Mouse (Mus musculus): ENCODE measurements at regions not wholly inside any gene's neighbourhood (a gene's known extent, or its start where the extent isn't known, plus 50 kb on each side); places are given as distances from the start of the nearest gene placed in this dataset.
"Not testable (repeated sequence)": the region's sequence is repeated elsewhere in the genome, so short reads cannot be mapped to it uniquely, and the experiment has no call there.

DNA sequence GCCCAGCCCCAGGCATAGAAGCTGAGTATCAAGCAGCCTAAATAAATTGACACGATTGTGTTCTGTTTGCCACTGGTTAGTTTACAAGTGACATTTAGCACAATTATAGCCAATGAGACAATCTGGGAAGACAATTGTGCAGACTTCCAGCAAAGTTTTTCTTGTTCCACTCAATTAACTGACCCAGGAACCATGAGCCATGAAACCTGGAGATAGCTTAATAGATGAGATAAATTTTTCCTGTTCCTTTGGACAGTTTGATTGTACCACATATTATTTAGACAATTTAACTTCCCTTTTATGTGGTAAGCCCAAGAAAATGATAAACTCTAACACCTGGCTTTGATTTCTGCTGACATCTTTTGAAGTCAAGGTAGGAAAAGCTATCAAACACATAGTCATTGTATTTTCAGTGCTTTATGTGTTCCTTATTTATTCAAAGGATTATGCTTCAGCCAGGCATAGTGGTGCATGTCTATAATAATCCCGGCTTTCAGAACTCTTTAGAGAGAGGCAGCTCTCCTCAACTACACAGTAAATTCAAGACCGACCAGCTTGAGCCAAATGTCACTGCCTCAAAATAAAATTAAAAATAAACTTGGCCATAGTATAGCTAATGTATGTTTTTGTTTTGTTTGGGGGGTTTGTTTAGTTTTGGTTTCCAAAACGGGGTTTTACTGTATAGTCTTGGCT lies 1406.2 kb upstream of the 1700008P02Rik start:
- H3K36me3 ChIP-seq (ENCODE audit: poor library complexity, severe bottlenecking): no peaks in the 10 kb centered on the region
- ATAC-seq: no peak
- WGBS: 79% methylated on average over 4 of the region's 4 CpGs
- no peak overlapping the region for H3K4me2 ChIP-seq
- no peak overlapping the region for H3K9ac ChIP-seq
- H3K27ac ChIP-seq: no peak overlapping the region
- H3K4me3 ChIP-seq: no peak overlapping the region
- H3K4me1 ChIP-seq: no peaks in the 10 kb centered on the region
- H3K27me3 ChIP-seq: no peaks in the 10 kb centered on the region
- no peaks in the 10 kb centered on the region for H3K9me3 ChIP-seq (replicated peaks)

DNA sequence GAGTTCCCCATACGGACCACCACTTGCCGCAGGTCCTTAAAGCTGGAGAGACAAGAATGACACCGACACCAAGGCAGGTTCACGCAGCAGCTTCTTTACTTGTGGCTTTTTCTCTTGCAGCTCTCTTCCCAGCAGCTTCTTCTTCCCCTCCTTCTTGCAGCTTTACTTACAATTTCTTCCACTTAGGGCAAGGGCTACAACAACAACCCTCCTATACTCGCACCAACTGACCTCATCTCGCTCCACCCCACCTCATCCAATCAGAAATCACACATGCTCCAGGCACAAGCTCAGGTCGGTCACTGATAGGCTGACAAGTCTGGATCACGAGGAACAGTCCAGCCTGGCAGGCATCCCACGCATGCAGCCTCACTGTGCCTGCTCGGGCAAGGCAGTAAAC lies 1402.4 kb upstream of the 1700008P02Rik start:
- no peaks in the 10 kb centered on the region for H3K27me3 ChIP-seq
- no peak overlapping the region for H3K27ac ChIP-seq
- no peaks in the 10 kb centered on the region for H3K36me3 ChIP-seq (ENCODE audit: poor library complexity, severe bottlenecking)
- 82% methylated on average over 10 of the region's 10 CpGs for WGBS
- H3K4me3 ChIP-seq: no peak overlapping the region
- no peak for ATAC-seq
- H3K4me1 ChIP-seq: no peaks in the 10 kb centered on the region
- H3K9ac ChIP-seq: no peak overlapping the region
- peaks cover 8% of the 10 kb centered on the region for H3K9me3 ChIP-seq (replicated peaks)
- H3K4me2 ChIP-seq: no peak overlapping the region

DNA sequence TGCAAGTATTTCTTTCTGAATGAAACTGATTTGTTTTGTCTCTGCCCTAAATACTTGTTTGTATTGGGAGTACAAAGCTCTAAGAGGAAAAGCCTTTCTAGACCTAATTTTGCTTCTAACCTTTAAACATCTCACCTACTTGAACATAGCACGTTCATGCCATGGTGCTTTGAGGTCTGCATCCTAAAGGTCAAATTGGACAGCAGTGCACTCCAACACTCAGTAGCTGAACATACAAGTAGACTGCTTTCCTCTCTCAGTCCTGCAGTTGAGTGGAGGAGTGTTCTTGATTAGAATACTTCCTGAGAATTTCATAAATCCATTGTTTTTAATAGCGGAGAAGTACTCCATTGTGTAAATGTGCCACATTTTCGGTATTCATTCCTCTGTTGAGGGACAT lies 1397.2 kb upstream of the 1700008P02Rik start:
- no peaks in the 10 kb centered on the region for H3K36me3 ChIP-seq (ENCODE audit: poor library complexity, severe bottlenecking)
- 88% methylated on average over 3 of the region's 3 CpGs for WGBS
- no peak overlapping the region for H3K9ac ChIP-seq
- H3K4me2 ChIP-seq: no peak overlapping the region
- H3K27me3 ChIP-seq: no peaks in the 10 kb centered on the region
- H3K9me3 ChIP-seq (replicated peaks): peaks cover 8% of the 10 kb centered on the region
- no peak overlapping the region for H3K4me3 ChIP-seq
- H3K27ac ChIP-seq: no peak overlapping the region
- ATAC-seq: no peak
- H3K4me1 ChIP-seq: no peaks in the 10 kb centered on the region

DNA sequence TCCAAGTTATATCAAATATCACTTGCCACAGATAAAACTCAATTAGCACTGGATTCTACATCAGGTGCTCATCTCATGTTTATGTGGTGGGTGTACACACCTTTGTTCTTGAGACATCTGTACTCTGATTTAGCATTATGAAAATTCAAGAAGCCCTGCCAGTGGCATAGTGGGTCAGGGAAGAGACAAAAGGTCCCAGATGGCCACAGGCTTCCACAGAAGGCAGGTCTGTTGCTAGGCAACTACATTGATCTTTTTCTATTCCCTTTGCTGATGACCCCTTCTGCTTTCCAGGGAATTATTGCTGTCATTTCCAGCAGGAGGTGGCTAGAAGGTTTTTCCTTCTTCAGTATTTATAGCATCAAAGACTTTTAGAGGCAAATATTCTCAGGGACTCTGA lies 1396.7 kb upstream of the 1700008P02Rik start:
- Histone ChIP-seq H3K4me1 (no peaks in the 10 kb centered on the region), H3K4me3 (no peak overlapping the region), H3K9ac (no peak overlapping the region), H3K36me3 (ENCODE audit: poor library complexity, severe bottlenecking) (no peaks in the 10 kb centered on the region), H3K4me2 (no peak overlapping the region), H3K9me3 (replicated peaks) (peaks cover 8% of the 10 kb centered on the region), H3K27ac (no peak overlapping the region), H3K27me3 (no peaks in the 10 kb centered on the region)
- ATAC-seq: peak; percentile 73

DNA sequence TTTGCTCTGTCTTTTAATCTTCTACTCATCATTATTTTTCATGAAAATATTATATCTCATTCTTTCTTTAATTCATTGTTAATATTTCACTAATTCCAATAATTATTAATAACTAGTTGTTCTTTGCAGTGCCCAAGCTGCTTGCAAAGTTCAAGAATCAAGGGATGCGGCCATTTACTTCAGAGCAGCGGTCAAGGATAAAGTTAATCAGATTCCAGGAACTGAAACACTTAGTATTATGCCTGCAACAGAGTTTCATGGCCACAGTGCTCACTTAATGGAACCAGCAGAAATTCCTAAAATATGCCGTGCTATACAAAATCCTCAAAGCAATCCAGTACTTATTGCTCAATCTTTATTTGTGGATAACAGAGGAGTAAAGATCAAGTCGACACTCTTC lies 1389.7 kb upstream of the 1700008P02Rik start:
- Histone ChIP-seq H3K27ac (no peak overlapping the region), H3K4me3 (no peak overlapping the region), H3K4me1 (no peaks in the 10 kb centered on the region), H3K4me2 (no peak overlapping the region), H3K27me3 (no peaks in the 10 kb centered on the region), H3K9ac (no peak overlapping the region), H3K36me3 (ENCODE audit: poor library complexity, severe bottlenecking) (no peaks in the 10 kb centered on the region), H3K9me3 (replicated peaks) (no peaks in the 10 kb centered on the region)
- 91% methylated on average over 4 of the region's 4 CpGs for WGBS
- ATAC-seq: no peak

DNA sequence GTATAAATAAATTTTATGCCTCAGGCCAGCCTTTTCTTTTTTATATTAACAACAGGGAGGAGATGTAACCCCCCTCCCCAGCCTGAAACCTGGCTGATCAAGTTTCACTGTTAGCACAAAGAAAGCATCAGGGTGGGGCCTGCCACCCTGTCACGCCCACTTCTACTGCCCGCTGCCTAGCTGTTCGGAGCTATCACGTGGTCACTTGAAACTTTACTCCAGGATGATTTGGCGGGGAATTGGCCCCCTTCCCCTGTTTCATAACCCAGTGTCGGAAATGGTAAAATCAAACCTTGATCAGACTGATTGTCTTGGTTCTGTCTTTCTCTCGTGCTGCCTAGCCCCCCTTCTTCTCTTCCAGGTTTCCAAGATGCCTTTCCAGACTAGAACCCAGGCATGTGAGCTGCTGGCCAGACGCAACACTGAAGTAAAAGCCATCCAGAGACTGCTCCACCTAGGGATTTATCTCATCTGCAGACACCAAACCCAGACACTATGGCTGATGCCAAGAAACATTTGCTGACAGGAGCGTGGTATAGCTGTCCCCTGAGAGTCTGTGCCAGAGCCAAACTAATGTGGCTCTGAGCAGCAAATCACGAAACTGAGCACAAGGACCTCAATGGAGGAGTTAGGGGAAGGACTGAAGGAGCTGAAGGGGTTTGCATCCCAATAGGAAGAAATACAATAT lies 1386.6 kb upstream of the 1700008P02Rik start:
- H3K4me2 ChIP-seq: no peak overlapping the region
- H3K9ac ChIP-seq: no peak overlapping the region
- no peak for ATAC-seq
- H3K9me3 ChIP-seq (replicated peaks): no peaks in the 10 kb centered on the region
- no peaks in the 10 kb centered on the region for H3K36me3 ChIP-seq (ENCODE audit: poor library complexity, severe bottlenecking)
- H3K4me1 ChIP-seq: no peaks in the 10 kb centered on the region
- H3K27me3 ChIP-seq: no peaks in the 10 kb centered on the region
- no peak overlapping the region for H3K4me3 ChIP-seq
- WGBS: 80% methylated on average over 10 of the region's 10 CpGs
- no peak overlapping the region for H3K27ac ChIP-seq

DNA sequence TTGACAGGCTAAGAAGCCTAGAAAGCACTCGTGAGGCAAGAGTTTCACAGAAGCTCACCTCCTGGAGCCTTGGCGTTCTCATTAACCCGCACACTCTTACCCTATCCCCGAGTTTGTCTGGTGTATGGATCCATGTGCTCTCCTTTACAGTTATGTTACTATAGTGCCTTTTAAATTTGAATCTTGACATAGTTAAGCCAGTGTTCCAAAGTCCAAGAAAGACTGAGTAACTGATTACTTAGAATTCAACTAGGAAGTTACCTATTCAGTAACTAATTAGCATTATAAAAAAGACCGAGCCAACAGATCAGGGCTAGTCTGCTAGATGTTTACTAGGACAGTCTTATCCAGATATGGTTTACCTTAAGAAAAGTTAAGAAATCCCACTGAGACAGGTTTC lies 1386.0 kb upstream of the 1700008P02Rik start:
- no peak overlapping the region for H3K9ac ChIP-seq
- no peak overlapping the region for H3K4me3 ChIP-seq
- no peaks in the 10 kb centered on the region for H3K36me3 ChIP-seq (ENCODE audit: poor library complexity, severe bottlenecking)
- 75% methylated on average over 5 of the region's 5 CpGs for WGBS
- H3K27me3 ChIP-seq: no peaks in the 10 kb centered on the region
- no peaks in the 10 kb centered on the region for H3K4me1 ChIP-seq
- H3K4me2 ChIP-seq: no peak overlapping the region
- no peaks in the 10 kb centered on the region for H3K9me3 ChIP-seq (replicated peaks)
- H3K27ac ChIP-seq: no peak overlapping the region
- no peak for ATAC-seq

DNA sequence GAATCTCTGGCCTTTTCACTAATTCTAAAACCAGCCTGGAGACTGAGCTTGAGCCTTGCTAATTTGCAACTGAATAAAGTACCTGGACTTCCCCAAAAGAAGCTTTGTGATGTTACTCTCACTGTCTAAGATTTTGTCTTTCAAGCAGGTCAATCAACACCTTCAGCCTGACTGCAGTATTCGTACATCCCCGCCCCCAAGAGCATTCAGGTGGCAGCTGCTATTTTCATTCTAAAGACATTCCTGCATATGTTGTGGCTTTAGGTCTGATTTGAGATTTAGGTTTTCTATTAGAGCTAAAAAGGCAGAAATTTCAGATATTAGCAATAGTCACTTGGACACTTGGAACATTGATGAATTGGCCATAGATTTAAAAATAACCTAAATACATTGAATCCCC lies 1385.4 kb upstream of the 1700008P02Rik start:
- WGBS: 58% methylated on average over 2 of the region's 2 CpGs
- H3K9me3 ChIP-seq (replicated peaks); H3K27ac ChIP-seq; H3K4me1 ChIP-seq; H3K9ac ChIP-seq; H3K4me2 ChIP-seq; ATAC-seq; H3K27me3 ChIP-seq; H3K36me3 ChIP-seq (ENCODE audit: poor library complexity, severe bottlenecking); H3K4me3 ChIP-seq: not testable (repeated sequence)

DNA sequence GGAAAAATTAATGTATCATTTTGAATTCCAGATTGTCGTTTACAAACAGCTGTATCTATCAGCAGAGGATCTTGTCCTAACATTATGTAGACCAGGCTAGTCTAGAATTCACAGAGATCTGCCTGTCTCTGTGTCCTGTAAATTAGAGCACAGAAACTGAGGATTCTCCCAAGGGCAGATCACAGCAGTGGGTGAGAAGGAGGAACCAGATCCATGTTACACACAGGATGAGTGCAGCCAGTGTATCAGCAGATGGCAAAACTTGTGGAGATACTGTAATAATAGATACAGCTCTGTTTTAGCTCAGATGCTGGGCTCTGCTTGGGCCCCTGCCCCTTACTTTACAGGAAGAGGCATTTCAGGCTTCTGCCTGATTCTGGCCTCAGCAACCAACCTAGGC lies 1384.0 kb upstream of the 1700008P02Rik start:
- H3K4me3 ChIP-seq: no peak overlapping the region
- no peak overlapping the region for H3K4me2 ChIP-seq
- no peaks in the 10 kb centered on the region for H3K36me3 ChIP-seq (ENCODE audit: poor library complexity, severe bottlenecking)
- WGBS: 91% methylated on average over 1 of the region's 1 CpGs
- no peaks in the 10 kb centered on the region for H3K4me1 ChIP-seq
- ATAC-seq: no peak
- H3K27ac ChIP-seq: no peak overlapping the region
- no peak overlapping the region for H3K9ac ChIP-seq
- H3K27me3 ChIP-seq: no peaks in the 10 kb centered on the region
- no peaks in the 10 kb centered on the region for H3K9me3 ChIP-seq (replicated peaks)

DNA sequence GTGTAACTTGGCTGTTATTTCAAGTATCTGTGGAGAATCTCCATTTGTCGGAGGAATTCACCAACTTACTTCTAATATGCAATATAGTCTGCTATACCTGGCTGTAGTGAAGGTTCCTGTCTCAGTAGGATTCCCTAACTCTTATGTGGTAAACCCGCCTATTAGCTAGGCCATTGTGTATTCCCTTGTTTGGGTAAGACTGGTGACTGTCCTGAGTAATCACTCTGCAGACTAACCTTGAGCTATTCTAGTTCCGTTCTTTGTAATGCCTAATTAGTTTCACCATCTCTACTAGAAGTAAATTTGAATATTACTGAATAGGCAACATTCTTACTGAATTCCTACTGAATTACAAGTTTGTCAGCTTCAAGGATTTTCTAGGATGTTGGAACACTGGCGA lies 1380.8 kb upstream of the 1700008P02Rik start:
- no peak overlapping the region for H3K9ac ChIP-seq
- H3K4me2 ChIP-seq: no peak overlapping the region
- no peak for ATAC-seq
- H3K4me1 ChIP-seq: no peaks in the 10 kb centered on the region
- no peak overlapping the region for H3K27ac ChIP-seq
- H3K4me3 ChIP-seq: no peak overlapping the region
- H3K36me3 ChIP-seq (ENCODE audit: poor library complexity, severe bottlenecking): no peaks in the 10 kb centered on the region
- H3K9me3 ChIP-seq (replicated peaks): no peaks in the 10 kb centered on the region
- 84% methylated on average over 4 of the region's 4 CpGs for WGBS
- no peaks in the 10 kb centered on the region for H3K27me3 ChIP-seq

DNA sequence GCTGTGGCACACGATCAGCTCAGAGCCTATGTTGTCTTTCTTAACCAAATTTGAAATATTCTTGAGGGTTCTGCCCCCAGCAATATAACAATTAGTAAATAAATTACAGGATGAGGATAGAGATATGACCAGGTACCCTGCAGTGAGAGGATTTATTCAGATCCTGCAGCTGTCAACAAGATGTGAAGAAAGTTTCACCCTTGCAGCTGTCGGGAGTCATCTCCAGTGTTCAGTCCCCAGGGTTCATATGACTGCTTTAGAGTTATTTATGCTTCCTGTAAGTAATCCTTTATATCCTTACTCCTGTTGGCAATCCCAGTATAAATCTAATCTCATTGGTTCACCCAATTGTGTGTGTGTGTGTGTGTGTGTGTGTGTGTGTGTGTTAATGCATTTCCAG lies 1372.1 kb upstream of the 1700008P02Rik start:
- H3K4me3 ChIP-seq: no peak overlapping the region
- ATAC-seq: no peak
- no peak overlapping the region for H3K27ac ChIP-seq
- no peak overlapping the region for H3K9ac ChIP-seq
- 95% methylated on average over 2 of the region's 2 CpGs for WGBS
- no peak overlapping the region for H3K4me2 ChIP-seq
- no peaks in the 10 kb centered on the region for H3K4me1 ChIP-seq
- H3K36me3 ChIP-seq (ENCODE audit: poor library complexity, severe bottlenecking): no peaks in the 10 kb centered on the region
- no peaks in the 10 kb centered on the region for H3K27me3 ChIP-seq
- H3K9me3 ChIP-seq (replicated peaks): no peaks in the 10 kb centered on the region

DNA sequence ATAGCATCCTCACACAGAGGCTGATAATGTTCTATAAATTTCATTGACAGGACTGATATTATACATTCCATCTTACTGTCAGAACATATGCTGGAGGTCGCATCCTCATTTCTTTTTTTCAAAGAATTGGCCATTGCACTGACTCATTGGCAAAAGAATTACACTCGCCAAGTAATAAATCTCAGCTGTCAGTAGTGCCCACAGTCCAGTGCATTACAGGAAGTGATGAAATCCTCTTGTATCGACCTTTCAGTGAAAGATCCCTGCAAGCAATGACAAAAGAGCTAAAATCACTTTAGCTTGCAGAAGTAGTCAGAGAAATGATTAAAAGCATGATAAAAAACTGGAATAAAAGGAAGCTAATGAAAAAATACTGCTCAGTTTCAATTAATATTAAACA lies 1353.0 kb upstream of the 1700008P02Rik start:
- H3K27ac ChIP-seq: no peak overlapping the region
- no peaks in the 10 kb centered on the region for H3K9me3 ChIP-seq (replicated peaks)
- H3K4me3 ChIP-seq: no peak overlapping the region
- no peaks in the 10 kb centered on the region for H3K4me1 ChIP-seq
- WGBS: 84% methylated on average over 3 of the region's 3 CpGs
- H3K9ac ChIP-seq: no peak overlapping the region
- no peak for ATAC-seq
- no peaks in the 10 kb centered on the region for H3K27me3 ChIP-seq
- no peak overlapping the region for H3K4me2 ChIP-seq
- H3K36me3 ChIP-seq (ENCODE audit: poor library complexity, severe bottlenecking): no peaks in the 10 kb centered on the region

DNA sequence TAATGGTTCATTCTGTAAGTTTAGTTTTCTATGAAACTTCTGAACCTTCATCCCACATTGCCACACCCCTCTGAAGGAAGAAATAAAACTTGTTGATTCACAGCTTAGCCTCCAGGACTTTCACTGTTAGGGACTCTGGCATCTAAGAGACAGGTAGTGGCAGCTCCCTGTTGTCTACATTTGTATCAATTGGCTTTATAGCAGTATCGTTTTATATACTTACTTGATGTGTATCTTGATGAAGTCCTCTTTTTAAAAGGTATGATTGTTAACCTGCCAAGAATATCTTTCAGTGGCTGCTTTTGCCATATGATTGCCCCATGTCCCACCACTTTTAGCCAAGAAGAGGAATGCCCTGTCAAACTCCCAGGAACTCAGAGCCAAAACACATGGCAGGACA lies 1333.7 kb upstream of the 1700008P02Rik start:
- no peak overlapping the region for H3K4me2 ChIP-seq
- H3K4me3 ChIP-seq: no peak overlapping the region
- no peaks in the 10 kb centered on the region for H3K9me3 ChIP-seq (replicated peaks)
- no peak overlapping the region for H3K27ac ChIP-seq
- no peak for ATAC-seq
- H3K9ac ChIP-seq: no peak overlapping the region
- no peaks in the 10 kb centered on the region for H3K27me3 ChIP-seq
- 85% methylated on average over 1 of the region's 1 CpGs for WGBS
- no peaks in the 10 kb centered on the region for H3K36me3 ChIP-seq (ENCODE audit: poor library complexity, severe bottlenecking)
- no peaks in the 10 kb centered on the region for H3K4me1 ChIP-seq
